Mouse (Mus musculus) CD4-positive, CD25-positive, alpha-beta regulatory T cell, adult 4 months (primary cell): ENCODE measurements around the gene Ak9. TPM values are rescaled to one million over a fixed set of nuclear protein-coding genes. Genes with fewer than 3 reads are reported as not detected.

Source experiments
- ATAC-seq: one replicate; pipeline ENCODE4 v1.8.0; 2017
- polyA plus RNA-seq, 2 experiments: library from polyadenylated mRNA; unstranded; fragments of 100-300 nt; shearing (Covaris generic); gene quantifications; one replicate each; pipeline ENCODE4 v1.2.1; 2017

Ak9 gene
- polyA plus RNA-seq, 2 experiments from 2014 or later = not detected

DNA sequence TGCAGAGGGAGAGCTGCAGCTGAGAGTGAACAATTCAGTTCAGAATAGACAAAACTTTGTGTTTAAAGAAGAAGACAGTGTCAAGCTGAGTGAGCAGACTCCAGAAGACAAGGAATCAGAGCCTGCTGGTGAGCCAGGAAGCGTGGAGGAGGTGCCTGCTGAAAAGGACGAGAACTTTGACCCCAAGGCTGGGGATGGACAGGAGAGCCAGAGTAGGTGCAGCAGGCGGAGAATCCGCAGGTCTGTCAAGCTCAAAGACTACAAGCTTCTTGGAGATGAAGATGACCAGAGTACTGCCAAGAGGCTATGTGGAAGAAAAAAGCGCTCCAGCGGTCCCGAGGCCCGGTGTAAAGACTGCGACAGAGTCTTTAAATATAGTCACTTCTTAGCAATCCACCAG lies 147.9 kb downstream of the Ak9 start:
- no peak for ATAC-seq

DNA sequence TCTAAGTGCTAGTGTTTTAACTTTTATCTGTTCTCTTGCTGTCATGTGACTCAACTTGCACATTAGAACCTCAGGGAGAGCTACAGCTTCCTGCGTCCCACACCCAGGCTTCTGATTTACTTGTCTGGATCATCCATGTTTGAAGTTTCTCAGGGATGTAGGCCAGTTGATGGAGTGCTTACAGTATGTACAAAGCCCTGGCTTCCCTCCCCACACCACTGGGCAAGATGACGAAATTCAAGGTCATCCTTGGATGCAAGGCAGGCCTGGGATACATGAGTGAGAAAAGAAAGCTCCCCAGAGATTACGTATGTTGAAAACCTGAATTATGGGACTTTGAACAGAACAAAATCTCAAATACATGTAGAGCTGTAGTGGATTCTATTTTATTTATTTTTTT lies 149.0 kb downstream of the Ak9 start:
- ATAC-seq = no peak

DNA sequence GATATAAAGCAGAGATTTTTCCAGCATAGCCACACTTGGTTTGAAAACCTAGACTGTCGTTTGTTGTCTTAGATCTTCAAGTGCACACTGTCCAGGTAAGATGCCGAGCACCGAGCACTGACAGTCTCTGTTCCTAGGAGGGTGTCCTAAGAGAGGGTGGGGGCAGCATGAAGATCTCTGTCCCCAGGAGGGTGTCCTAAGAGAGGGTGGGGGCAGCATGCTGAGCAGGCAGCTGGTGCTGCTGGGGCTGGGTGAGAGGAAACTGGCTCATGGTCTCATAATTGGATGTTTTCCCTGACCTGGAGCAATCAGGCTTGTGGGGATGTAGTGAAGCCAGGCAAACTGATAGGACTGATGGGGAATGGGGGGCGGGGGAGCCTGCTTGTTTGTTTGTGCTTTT lies 156.2 kb downstream of the Ak9 start:
- ATAC-seq = no peak

DNA sequence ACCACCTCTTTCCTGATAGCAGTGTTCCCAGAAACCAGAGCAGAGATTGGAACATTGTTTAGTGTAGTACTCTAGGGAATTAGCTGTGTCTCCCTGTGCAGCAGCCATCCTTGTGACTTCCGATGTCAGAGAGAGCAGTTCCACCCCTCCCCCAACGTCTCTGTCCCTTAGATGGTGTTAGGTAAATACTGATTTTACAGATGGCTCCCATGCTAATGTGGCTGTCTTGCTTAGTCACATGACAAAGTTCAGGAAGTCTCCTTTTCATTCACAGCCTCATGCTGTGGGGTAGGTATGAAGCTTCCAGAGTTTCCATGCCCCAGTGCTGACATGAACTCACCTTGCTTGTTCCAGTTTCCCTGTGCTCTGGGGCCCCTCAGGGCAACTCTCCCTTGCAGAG lies 156.7 kb downstream of the Ak9 start:
- ATAC-seq = no peak

DNA sequence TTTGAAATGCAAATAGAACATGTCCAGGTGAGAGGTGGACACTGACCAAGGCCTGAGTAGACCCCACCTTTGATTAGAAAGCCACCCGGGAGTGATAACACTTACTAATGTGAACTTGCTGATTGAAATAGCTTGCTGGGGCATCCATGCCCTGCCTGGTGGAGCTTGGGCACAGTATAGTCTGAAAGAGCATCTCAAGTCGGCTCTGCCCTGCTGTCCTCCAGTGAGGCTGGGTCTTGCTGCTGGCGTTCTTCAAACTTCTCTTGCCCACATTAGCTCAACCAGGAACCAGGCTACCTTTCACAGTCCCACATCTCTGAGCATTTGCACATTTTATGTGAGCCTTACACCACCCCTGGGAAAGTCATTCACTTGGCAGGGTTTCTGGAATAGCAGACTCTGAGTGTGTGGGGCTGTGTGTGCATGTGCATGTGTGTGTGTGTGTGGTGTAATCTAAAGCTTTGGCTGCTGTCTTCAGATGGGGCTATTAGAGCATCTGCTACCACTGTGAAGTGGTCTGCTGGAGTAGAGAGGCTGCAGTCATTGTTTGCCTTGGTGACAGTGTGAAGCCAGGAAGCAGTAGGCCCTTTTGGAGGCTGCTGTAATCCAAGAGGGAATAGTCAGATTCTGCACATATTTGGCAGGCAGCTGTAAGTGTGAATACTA lies 157.4 kb downstream of the Ak9 start:
- ATAC-seq = no peak

DNA sequence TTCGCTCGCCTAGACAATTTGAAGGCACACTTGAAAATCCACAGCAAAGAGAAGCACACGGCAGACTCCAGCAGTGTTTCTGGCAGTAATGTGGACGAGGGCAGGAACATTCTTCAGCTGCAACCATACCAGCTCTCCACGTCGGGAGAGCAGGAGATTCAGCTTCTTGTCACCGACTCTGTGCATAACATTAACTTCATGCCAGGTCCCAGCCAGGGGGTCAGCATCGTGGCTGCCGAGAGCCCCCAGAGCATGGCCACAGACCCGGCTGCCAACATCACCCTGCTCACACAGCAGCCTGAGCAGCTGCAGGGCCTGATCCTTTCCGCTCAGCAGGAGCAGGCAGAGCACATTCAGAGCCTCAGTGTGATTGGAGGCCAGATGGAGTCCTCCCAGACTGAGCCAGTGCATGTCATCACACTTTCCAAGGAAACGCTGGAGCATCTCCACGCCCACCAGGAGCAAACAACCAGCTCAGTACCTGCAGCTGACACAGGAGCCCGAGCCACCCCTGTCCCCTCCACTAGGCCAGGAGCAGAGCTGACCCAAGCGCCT lies 160.7 kb downstream of the Ak9 start:
- no peak for ATAC-seq

DNA sequence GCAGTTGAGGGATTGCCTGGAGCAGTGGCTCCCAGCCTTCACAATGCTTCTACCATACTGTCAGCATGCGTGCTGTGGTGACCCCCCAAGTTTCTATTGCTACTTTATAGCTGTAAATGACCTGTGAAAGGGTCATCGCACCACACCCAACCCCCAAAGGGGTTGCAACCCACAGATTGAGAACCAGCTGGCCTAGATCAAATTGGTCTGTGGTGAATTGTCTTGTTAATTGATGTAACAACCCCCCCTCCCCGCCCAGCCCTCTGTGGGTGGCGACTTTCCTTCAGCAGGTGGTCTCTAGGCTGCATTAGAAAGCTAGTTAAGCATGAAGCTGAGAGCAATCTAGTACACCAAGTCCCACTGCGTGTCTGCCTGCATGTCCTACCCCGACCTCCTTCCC lies 163.5 kb downstream of the Ak9 start:
- ATAC-seq = no peak

DNA sequence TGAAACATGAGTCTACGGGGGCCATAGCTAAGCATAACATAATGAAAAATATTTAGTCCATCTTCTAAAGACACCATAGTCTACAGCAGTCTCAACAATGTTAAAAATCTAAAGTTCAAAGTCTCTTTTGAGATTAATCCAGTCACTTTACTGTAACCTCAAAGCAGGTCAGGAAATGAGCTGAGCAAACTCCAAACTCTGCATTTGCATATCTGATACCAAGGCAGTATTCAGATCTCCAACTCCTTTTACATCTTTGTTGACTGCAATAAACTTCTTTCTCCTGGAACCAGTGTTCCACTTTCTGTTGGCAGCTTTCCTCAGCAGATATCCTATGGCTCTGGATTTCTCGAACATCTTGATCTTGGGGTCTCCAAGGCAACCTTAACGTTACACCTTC lies 166.9 kb downstream of the Ak9 start:
- no peak for ATAC-seq

DNA sequence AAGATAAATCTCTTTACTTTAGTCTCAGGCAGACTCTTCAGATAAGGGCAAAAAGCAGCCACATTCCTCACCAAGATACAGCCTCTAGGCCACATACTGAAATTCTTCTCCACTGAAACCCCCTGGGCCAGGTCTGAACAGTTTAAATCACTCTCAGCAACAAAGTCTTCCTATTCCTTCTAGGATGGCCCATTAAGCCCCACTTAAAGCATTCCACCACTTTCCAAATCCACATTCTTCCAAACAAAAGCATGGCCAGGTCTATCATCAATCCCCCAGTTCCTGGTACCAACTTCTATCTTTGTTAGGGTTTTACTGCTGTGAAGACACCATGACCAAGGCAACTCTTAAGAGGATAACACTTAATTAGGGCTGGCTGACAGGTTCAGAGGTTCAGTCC lies 168.8 kb downstream of the Ak9 start:
- ATAC-seq = no peak

DNA sequence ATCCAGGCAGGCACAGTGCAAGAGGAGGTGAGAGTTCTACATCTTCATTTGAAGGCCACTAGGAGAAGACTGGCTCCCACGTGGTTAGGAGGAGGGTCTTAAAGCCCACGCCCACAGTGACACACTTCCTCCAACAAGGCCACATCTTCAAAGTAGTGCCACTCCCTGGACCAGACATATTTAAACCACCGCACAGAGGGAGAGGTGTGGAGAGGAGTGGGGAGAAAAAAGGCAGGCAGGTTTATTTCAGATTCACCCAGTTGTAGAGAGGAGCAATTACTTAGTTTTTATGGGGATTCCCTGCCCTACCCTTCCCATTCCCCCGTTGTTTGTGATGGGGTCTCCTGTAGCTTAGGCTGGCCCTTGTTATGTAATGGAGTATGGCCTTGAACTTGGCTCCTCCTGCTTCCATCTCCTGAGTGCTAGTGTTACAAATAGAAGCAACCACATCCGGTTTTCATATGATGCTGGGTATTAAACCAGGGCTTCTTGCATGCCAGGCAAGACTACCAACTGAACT lies 169.2 kb downstream of the Ak9 start:
- ATAC-seq = peak; percentile 27

DNA sequence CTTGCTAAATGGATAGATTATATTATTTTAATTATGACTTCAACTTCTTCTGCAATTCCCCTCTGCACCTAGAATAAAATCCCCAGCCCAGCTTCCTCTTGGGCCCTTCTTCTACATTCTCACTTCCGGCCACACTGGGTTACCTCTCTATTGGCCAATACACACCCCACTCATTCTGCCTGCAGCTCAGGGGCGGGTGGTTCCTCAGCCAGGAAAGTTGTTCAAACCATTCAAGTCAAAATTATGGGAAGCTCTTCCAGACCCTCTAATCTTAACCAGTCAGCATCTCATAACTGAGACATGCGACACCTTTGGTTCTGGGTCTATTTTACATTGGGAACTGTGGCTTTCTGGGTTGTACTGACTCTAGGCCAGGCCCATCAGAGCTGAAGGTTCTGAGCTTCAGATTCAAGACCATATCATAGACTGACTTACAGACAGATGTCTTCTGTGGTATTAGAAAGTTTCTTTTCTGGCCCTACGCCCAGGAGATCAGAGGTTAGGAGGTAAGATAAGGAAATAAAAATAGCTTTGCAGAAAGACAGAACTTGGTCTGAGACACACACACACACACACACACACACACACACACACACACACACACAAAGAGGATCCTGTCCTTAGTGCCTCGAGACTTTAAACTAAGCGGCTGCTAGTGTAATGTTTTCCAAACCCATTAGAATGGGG lies 170.1 kb downstream of the Ak9 start:
- ATAC-seq = peak; percentile 40

DNA sequence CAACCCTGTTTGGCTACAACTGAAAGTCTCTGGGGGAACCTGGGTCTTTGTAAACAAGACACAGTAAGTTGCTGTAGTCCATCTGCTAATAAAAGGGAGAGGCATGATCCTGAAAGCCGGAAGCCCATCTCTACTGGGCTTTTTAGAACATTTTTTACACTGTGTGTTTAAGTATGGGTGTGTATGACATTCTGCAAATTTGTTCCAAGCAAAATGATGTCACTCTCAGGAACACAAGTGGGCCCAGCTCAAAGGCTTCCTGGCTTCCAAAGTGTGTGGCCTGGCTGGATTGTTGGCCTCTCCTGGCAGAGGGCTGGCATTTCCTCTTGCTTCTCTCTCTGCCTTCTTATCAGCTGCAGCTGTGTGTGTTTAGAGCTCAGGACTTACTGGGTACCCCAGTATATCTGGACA lies 171.2 kb downstream of the Ak9 start:
- ATAC-seq = no peak

DNA sequence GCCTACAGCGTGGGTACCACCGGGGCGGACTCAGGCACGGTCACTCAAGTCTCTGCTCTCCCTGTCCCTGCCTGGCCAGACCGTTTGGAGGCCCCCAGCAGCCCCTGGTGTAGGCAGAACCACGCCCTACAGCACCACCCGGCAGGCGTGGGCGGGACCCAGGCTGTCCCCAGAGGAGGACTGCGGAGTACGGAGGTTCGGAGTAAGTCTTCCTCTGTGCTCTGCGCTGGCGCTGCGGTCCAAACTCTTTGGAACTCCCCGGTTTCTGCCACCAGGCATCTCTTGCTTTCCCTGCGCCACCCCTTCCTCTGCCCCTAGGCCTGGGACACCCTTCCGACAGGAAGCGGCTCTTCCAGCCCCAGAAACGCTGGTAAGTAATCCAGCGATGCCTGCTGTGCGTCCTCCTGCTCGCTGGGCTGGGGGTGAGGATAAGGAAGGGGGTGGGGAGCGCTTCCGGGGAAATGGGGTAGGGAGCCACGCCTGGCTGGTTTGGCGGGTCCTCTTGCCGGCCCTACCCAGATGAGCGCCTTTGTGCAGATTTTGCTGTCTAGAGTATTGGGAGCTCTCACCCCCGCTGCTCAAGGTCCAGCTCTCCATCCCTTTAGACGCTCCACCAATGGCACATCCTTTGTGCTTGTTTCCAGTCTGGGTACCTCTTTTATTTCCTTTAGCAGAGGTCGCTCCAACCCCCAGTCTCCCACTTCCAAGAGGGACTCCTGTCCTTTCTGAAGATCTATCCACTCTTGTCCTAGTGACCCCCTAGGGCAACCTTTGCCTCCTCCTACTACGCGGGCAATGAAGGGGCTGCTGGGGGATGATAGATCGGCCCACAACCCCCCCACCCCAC lies 172.6 kb downstream of the Ak9 start, which contains the start of gene Mical1:
TSS of gene Mical1 (plus strand) at position 144 of the 847 bp plus-strand sequence.
- ATAC-seq = peak; percentile 50

DNA sequence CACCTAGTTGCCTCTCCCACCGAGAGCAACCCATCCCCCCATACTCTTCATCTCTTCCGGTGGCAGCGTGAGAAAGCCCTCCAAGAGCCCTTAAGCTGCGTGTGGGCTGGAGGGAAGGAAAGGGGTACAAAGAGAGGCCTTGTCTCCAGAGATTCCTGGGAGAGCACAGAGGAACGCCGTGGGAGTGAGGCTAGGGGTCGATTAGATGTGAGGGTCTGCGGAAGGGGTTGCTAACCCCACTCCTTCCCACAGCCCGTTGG lies 173.2 kb downstream of the Ak9 start:
- ATAC-seq = peak; percentile 20

DNA sequence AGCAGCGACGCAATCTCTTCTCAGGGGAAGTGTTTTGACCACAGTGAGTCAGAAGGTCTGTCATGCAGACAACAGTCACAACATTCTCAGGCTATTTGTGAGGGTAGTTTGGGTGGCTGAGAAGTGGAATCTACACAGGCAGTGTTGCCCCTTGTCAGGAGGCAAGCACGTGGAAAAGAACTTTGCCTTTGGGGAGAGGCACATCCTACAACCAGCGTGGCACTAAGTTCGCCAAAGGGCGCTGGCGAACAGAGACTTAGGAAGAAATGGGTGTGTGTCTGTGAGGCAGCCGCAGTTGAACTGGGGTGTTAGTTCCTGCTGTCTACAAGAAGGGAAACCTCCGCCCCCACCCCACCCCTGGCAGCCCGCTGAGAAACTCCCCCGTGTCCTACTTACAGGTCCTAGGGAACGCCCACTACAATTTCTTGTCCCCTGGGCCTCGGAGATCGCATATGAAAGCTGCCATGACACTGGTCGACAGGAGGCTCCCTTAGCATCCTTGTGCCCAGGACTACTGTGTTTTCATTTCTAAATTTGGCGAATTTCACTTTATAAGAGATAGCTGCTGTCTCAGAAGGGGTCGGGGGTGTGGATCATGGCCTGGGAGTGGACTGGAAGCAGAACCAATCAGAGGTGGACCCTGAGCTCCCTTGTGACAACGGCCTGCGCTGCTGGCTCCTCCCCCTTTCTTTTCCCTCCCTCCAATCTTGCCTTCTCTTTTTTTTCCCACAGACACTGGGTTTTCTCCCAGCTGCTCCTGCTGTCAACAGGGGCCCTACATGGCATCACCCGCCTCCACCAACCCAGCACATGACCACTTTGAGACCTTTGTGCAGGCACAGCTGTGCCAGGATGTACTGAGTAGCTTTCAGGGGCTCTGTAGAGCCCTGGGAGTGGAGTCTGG lies 173.8 kb downstream of the Ak9 start:
- peak; percentile 50 for ATAC-seq

DNA sequence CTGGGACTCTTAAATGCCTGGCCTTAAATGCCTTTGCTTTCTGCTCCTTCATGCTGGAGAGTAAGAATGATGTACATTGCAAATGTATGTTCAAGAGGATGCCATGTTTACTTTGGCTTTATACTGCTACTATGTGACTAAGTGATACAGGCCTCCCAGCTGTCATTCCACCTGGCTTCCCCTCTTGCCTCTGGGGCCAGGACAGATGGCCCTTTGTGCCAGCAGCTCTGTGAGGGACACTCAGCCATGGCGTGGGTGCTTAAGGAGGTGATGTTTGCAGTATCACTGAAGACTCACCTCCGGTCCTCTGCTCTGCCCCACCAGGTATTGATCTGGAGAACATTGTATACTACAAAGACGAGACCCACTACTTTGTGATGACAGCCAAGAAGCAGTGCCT lies 176.2 kb downstream of the Ak9 start:
- no peak for ATAC-seq

DNA sequence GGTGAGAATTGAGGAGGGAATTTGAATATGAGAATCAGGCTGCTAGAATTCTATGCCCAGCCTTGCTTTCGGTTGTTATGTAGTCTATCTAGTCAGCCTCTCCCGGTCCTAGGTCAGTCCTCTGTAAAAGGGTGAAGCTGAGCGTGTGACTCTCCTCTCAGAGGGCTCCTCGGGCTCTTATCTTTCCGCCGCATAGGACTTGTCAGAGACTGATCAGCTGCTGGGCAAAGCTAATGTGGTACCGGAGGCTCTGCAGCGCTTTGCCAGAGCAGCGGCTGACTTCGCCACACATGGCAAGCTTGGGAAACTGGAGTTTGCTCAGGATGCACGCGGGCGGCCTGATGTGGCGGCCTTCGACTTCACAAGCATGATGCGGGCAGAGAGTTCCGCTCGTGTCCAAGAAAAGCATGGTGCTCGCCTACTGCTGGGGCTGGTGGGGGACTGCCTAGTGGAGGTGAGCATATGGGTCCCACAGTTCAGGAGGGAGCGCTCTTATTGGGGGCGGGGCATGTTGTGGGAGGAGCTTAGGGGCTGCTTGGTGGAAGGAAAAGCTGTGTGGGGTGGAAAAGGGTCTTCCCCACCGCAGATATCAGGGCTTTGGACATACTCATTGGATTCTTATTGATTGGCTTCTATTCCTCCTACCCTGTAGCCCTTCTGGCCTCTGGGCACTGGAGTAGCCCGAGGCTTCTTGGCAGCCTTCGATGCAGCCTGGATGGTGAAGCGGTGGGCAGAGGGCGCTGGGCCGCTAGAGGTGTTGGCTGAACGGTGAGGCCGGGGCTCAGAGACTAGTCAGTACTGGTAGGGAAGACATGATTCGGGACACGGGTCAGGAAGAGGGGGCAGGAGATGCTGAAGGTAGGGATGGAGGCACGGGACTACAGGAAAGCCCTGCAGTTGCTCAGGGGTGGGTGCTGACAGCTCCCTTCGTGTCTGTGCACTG lies 177.4 kb downstream of the Ak9 start:
- ATAC-seq = no peak

DNA sequence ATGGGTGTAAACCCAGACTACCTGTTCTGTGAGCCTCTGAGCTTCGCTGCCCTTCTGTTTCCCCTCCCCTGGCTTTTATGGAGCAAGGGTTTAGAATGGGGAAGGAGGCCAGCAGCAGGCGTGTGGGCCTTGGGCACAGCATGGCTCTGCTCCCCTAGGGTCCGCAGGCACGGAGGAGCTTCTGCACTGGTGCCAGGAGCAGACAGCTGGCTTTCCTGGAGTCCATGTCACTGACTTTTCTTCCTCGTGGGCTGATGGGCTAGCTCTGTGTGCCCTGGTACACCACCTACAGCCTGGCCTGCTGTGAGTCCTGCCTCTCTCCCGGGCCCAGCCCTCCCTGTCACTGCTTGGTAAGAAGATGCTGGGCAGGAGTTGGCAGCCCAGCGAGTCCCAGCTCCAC lies 178.7 kb downstream of the Ak9 start:
- ATAC-seq = no peak
